Mouse (Mus musculus): ENCODE results near the gene Efemp2.
A peak's percentile ranks its signal among the peaks of the same experiment; 100 is the strongest.

Gene Efemp2

GRCm38 (mm10) chr19:5500330-5500875 lies 26.6 kb downstream of the Efemp2 start:
- no peak for TF ChIP-seq GATA4 (IDR thresholded peaks at IDR 0.05; ENCODE audit: insufficient replicate concordance, low read length)

- TF ChIP-seq GATA4 (IDR thresholded peaks at IDR 0.05; ENCODE audit: insufficient replicate concordance, low read length), result no peak
Measured at GRCm38 (mm10) chr19:5503687-5504086, 29.9 kb downstream of the Efemp2 start, which contains the start of gene 1700020D05Rik. Gene 1700020D05Rik, minus strand, starts transcription at chr19:5503787.

GRCm38 (mm10) chr19:5510031-5511026 lies 36.6 kb downstream of the Efemp2 start, which contains the start of gene Snx32:
Gene Snx32, minus strand, starts transcription at chr19:5510538.
- peak; percentile 57; the same call in 1 of the 2 replicates for TF ChIP-seq GATA4 (IDR thresholded peaks at IDR 0.05; ENCODE audit: insufficient replicate concordance, low read length)

GRCm38 (mm10) chr19:5511074-5511632 lies 37.4 kb downstream of the Efemp2 start:
- TF ChIP-seq GATA4 (IDR thresholded peaks at IDR 0.05; ENCODE audit: insufficient replicate concordance, low read length), result no peak

GRCm38 (mm10) chr19:5512091-5513004 lies 38.6 kb downstream of the Efemp2 start:
- TF ChIP-seq GATA4 (IDR thresholded peaks at IDR 0.05; ENCODE audit: insufficient replicate concordance, low read length), result no peak

GRCm38 (mm10) chr19:5513005-5513349 lies 39.2 kb downstream of the Efemp2 start:
- no peak for TF ChIP-seq GATA4 (IDR thresholded peaks at IDR 0.05; ENCODE audit: insufficient replicate concordance, low read length)

GRCm38 (mm10) chr19:5515840-5516777 lies 42.4 kb downstream of the Efemp2 start:
- TF ChIP-seq GATA4 (IDR thresholded peaks at IDR 0.05; ENCODE audit: insufficient replicate concordance, low read length), result no peak

GRCm38 (mm10) chr19:5516906-5517505 lies 43.3 kb downstream of the Efemp2 start:
- no peak for TF ChIP-seq GATA4 (IDR thresholded peaks at IDR 0.05; ENCODE audit: insufficient replicate concordance, low read length)

- TF ChIP-seq GATA4 (IDR thresholded peaks at IDR 0.05; ENCODE audit: insufficient replicate concordance, low read length), result no peak
Measured at GRCm38 (mm10) chr19:5518721-5519120, 45.0 kb downstream of the Efemp2 start.

- TF ChIP-seq GATA4 (IDR thresholded peaks at IDR 0.05; ENCODE audit: insufficient replicate concordance, low read length), result no peak
Measured at GRCm38 (mm10) chr19:5525204-5525603, 51.5 kb downstream of the Efemp2 start.

- TF ChIP-seq GATA4 (IDR thresholded peaks at IDR 0.05; ENCODE audit: insufficient replicate concordance, low read length), result no peak
Measured at GRCm38 (mm10) chr19:5529325-5530137, 55.8 kb downstream of the Efemp2 start.

- no peak for TF ChIP-seq GATA4 (IDR thresholded peaks at IDR 0.05; ENCODE audit: insufficient replicate concordance, low read length)
Measured at GRCm38 (mm10) chr19:5530138-5530524, 56.4 kb downstream of the Efemp2 start.

Measured in liver, adult (tissue).